8 mouse cellular contexts compared by ENCODE assay signal in genomic region chr4:151933505-151934214, GRCm38 (mm10). TPM values are rescaled to one million over a fixed set of nuclear protein-coding genes. Genes with fewer than 3 reads are reported as not detected.
DNase-seq lines count a peak whose midpoint lies in the region; ATAC-seq lines count a peak whose summit lies in the region.

Dnajc11 (plus strand) TSS chr4:151933691.

- H3K9me3 ChIP-seq in heart, embryonic 14.5 days (ENCODE audit: control insufficient read depth, low read length), result no peaks in the 10 kb centered on the region
- no peaks in the 10 kb centered on the region for H3K9me3 ChIP-seq in liver, embryonic 13.5 days (replicated peaks)
- no peaks in the 10 kb centered on the region for H3K9me3 ChIP-seq in stomach, embryonic 16.5 days (replicated peaks; ENCODE audit: control insufficient read depth, low read length)

- H3K27me3 ChIP-seq in heart, embryonic 14.5 days (ENCODE audit: control insufficient read depth, insufficient read depth, low read length), result no peaks in the 10 kb centered on the region
- no peaks in the 10 kb centered on the region for H3K27me3 ChIP-seq in liver, embryonic 13.5 days
- H3K27me3 ChIP-seq in stomach, embryonic 16.5 days (ENCODE audit: control insufficient read depth, insufficient read depth, low read length), result no peaks in the 10 kb centered on the region

- DNase-seq in CD4-positive, CD25-positive, alpha-beta regulatory T cell, adult 2 months (ENCODE audit: low read depth, low spot score), result peak; percentile 96
- DNase-seq in fibroblast of lung, adult 2 months (ENCODE audit: low read depth), result peak; percentile 59
- peak; percentile 93 for DNase-seq in kidney, postnatal 14 days
- peak; percentile 89 for DNase-seq in liver, embryonic 13.5 days
- peak; percentile 97 for DNase-seq in neural tube, embryonic 10.5 days (ENCODE audit: extremely low spot score, low spot score)

- H3K4me1 ChIP-seq in brown adipose tissue, adult 24 weeks (ENCODE audit: control insufficient read depth, insufficient read depth, insufficient read length, low read length), result peaks cover 2% of the 10 kb centered on the region; the same call in 1 of the 2 replicates
- H3K4me1 ChIP-seq in heart, embryonic 14.5 days (ENCODE audit: control insufficient read depth in 2 of 2, insufficient read depth in 2 of 2, low read length in 2 of 2), result peaks cover 0 to 19% of the 10 kb centered on the region in 2 experiments; a peak in 3 of 4 replicates
- H3K4me1 ChIP-seq in liver, embryonic 13.5 days (replicated peaks), result peaks cover 51% of the 10 kb centered on the region
- H3K4me1 ChIP-seq in stomach, embryonic 16.5 days (ENCODE audit: control insufficient read depth, insufficient read depth, low read length), result peaks cover 16% of the 10 kb centered on the region

- no peaks in the 10 kb centered on the region for H3K36me3 ChIP-seq in heart, embryonic 14.5 days (ENCODE audit: control insufficient read depth, insufficient read depth, low read length)
- peaks cover 13% of the 10 kb centered on the region for H3K36me3 ChIP-seq in liver, embryonic 13.5 days
- H3K36me3 ChIP-seq in stomach, embryonic 16.5 days (ENCODE audit: control insufficient read depth, insufficient read depth, low read length), result no peaks in the 10 kb centered on the region

- H3K4me2 ChIP-seq in heart, embryonic 14.5 days (ENCODE audit: low read length), result peak within 1 kb of the TSS; percentile 88
- peak within 1 kb of the TSS; percentile 86 for H3K4me2 ChIP-seq in liver, embryonic 13.5 days
- peak within 1 kb of the TSS; percentile 97 for H3K4me2 ChIP-seq in stomach, embryonic 16.5 days (ENCODE audit: low read depth, low read length)

- peak within 1 kb of the TSS; percentile 83 for H3K27ac ChIP-seq in brown adipose tissue, adult 24 weeks (replicated peaks; ENCODE audit: low read depth, low read length)
- H3K27ac ChIP-seq in heart, embryonic 14.5 days (replicated peaks in 1 of 2; ENCODE audit: control insufficient read depth in 1 of 2, insufficient read depth in 1 of 2, low read depth in 2 of 2, low read length in 2 of 2), result peak within 1 kb of the TSS in 1 of 2 experiments; percentile 73; a peak in 2 of 4 replicates
- peak within 1 kb of the TSS; percentile 83 for H3K27ac ChIP-seq in liver, embryonic 13.5 days
- H3K27ac ChIP-seq in stomach, embryonic 16.5 days (ENCODE audit: low read length), result peak within 1 kb of the TSS; percentile 58; the same call in 1 of the 2 replicates

- H3K4me3 ChIP-seq in brown adipose tissue, adult 24 weeks (ENCODE audit: insufficient read depth, low read depth, low read length), result peak within 1 kb of the TSS; percentile 88
- H3K4me3 ChIP-seq in heart, embryonic 14.5 days (ENCODE audit: control insufficient read depth in 1 of 2, insufficient read depth in 1 of 2, low read depth in 1 of 2, low read length in 2 of 2), result peak within 1 kb of the TSS; percentile 73 to 100
- H3K4me3 ChIP-seq in liver, embryonic 13.5 days (replicated peaks), result peak within 1 kb of the TSS; percentile 100
- H3K4me3 ChIP-seq in stomach, embryonic 16.5 days (replicated peaks; ENCODE audit: low read length), result peak within 1 kb of the TSS; percentile 100

- WGBS in heart, embryonic 14.5 days, result under 1% methylated on average over 83 of the region's 83 CpGs
- WGBS in liver, embryonic 13.5 days (ENCODE audit: insufficient replicate concordance), result under 1% methylated on average over 63 of the region's 83 CpGs
- under 1% methylated on average over 82 of the region's 83 CpGs for WGBS in stomach, embryonic 16.5 days

- ATAC-seq in heart, embryonic 14.5 days (ENCODE audit: insufficient number of reproducible peaks, insufficient read depth, low FRiP score, low read depth), result peak; percentile 76
- ATAC-seq in liver, embryonic 13.5 days (ENCODE audit: low read depth), result peak; percentile 88
- ATAC-seq in stomach, embryonic 16.5 days (ENCODE audit: insufficient read depth, low FRiP score), result peak; percentile 91

- peak within 1 kb of the TSS; percentile 99 for H3K9ac ChIP-seq in heart, embryonic 14.5 days (ENCODE audit: low read length)
- H3K9ac ChIP-seq in liver, embryonic 13.5 days, result peak within 1 kb of the TSS; percentile 99
- peak within 1 kb of the TSS; percentile 98 for H3K9ac ChIP-seq in stomach, embryonic 16.5 days (ENCODE audit: low read length)

RNA-seq across cellular contexts. Expression of gene Dnajc11, which starts in this region (rescaled TPM):
- polyA plus RNA-seq in brown adipose tissue, adult 24 weeks (2012; ENCODE audit: insufficient read depth, insufficient read length, missing spikeins), result 50.7 and 88.6 TPM in 2 replicates
- 51.8 and 54.6 TPM in 2 replicates for polyA plus RNA-seq in heart, embryonic 14.5 days (2014; fragmentation: Nextera tagmentation; extraction: Ambion mirVana)
- 58.3 and 66.6 TPM in 2 replicates for polyA plus RNA-seq in liver, embryonic 13.5 days (2015; fragmentation: Nextera tagmentation; extraction: Ambion mirVana)
- polyA plus RNA-seq in stomach, embryonic 16.5 days (2015; fragmentation: Nextera tagmentation; extraction: Ambion mirVana), result 62.4 and 62.7 TPM in 2 replicates
